Mouse (Mus musculus): ENCODE measurements at regions not wholly inside any gene's neighbourhood (a gene's known extent, or its start where the extent isn't known, plus 50 kb on each side); places are given as distances from the start of the nearest gene placed in this dataset.

- DNase-seq (ENCODE audit: low spot score in 2 of 2), result no peak
Measured at GRCm38 (mm10) chr5:43130901-43131557, 101.9 kb upstream of the Cpeb2 start.

GRCm38 (mm10) chr5:43133672-43134071, 99.3 kb upstream of the Cpeb2 start:
- DNase-seq (ENCODE audit: low spot score in 2 of 2), result no peak

- no peak for DNase-seq (ENCODE audit: low spot score in 2 of 2)
Measured at GRCm38 (mm10) chr5:43136142-43136541, 96.8 kb upstream of the Cpeb2 start.

- DNase-seq (ENCODE audit: low spot score in 2 of 2), result no peak
Measured at GRCm38 (mm10) chr5:43137777-43138176, 95.2 kb upstream of the Cpeb2 start.

GRCm38 (mm10) chr5:43138931-43139486, 94.0 kb upstream of the Cpeb2 start:
- DNase-seq (ENCODE audit: low spot score in 2 of 2), result no peak

- DNase-seq (ENCODE audit: low spot score in 2 of 2), result no peak
Measured at GRCm38 (mm10) chr5:43139813-43140212, 93.2 kb upstream of the Cpeb2 start.

GRCm38 (mm10) chr5:43145939-43146338, 87.0 kb upstream of the Cpeb2 start:
- no peak for DNase-seq (ENCODE audit: low spot score in 2 of 2)

GRCm38 (mm10) chr5:43146928-43147327, 86.0 kb upstream of the Cpeb2 start:
- no peak for DNase-seq (ENCODE audit: low spot score in 2 of 2)

- DNase-seq (ENCODE audit: low spot score in 2 of 2), result no peak
Measured at GRCm38 (mm10) chr5:43148486-43148885, 84.5 kb upstream of the Cpeb2 start.

- DNase-seq (ENCODE audit: low spot score in 2 of 2), result no peak
Measured at GRCm38 (mm10) chr5:43149559-43149958, 83.4 kb upstream of the Cpeb2 start.

GRCm38 (mm10) chr5:43151099-43151774, 81.7 kb upstream of the Cpeb2 start:
- DNase-seq (ENCODE audit: low spot score in 2 of 2), result no peak

- no peak for DNase-seq (ENCODE audit: low spot score in 2 of 2)
Measured at GRCm38 (mm10) chr5:43152119-43152611, 80.8 kb upstream of the Cpeb2 start.

GRCm38 (mm10) chr5:43152881-43153280, 80.1 kb upstream of the Cpeb2 start:
- DNase-seq (ENCODE audit: low spot score in 2 of 2), result no peak

GRCm38 (mm10) chr5:43156771-43157170, 76.2 kb upstream of the Cpeb2 start:
- DNase-seq (ENCODE audit: low spot score in 2 of 2), result no peak

- no peak for DNase-seq (ENCODE audit: low spot score in 2 of 2)
Measured at GRCm38 (mm10) chr5:43160140-43160539, 72.8 kb upstream of the Cpeb2 start.

GRCm38 (mm10) chr5:43181475-43181874, 51.5 kb upstream of the Cpeb2 start:
- DNase-seq (ENCODE audit: low spot score in 2 of 2), result no peak

Measured in left cerebral cortex, adult 8-10 months (tissue).